Mouse (Mus musculus) kidney, adult 2 months (tissue): ENCODE measurements at regions not wholly inside any gene's neighbourhood (a gene's known extent, or its start where the extent isn't known, plus 50 kb on each side); places are given as distances from the start of the nearest gene placed in this dataset.

Experiments
- DNase-seq: peaks from one replicate; pipeline ENCODE4 v3.0.0; 2021
- H3K27ac ChIP-seq: fragments of 200-500 bp; 2 replicates; pipeline ENCODE4 v1.5.1; 2012; ENCODE audit warnings: low read depth, low read length, control low read depth, inconsistent platforms; ENCODE audit not compliant: insufficient read depth
- H3K27me3 ChIP-seq: fragments of 200-500 bp; replicated peaks from 2 replicates; pipeline ENCODE4 v1.6.1; 2012; ENCODE audit warnings: mild to moderate bottlenecking, moderate library complexity, low read length, inconsistent platforms; ENCODE audit not compliant: control insufficient read depth, insufficient read depth
- H3K36me3 ChIP-seq: fragments of 200-500 bp; 2 replicates; pipeline ENCODE4 v1.6.1; 2012; ENCODE audit warnings: mild to moderate bottlenecking, moderate library complexity, low read length, inconsistent platforms; ENCODE audit not compliant: control insufficient read depth, insufficient read depth
- H3K4me1 ChIP-seq: fragments of 200-500 bp; 2 replicates; pipeline ENCODE4 v1.6.1; 2011; ENCODE audit warnings: low read length; ENCODE audit not compliant: control insufficient read depth, insufficient read depth
- H3K4me3 ChIP-seq: fragments of 200-500 bp; 2 replicates; pipeline ENCODE4 v1.5.1; 2011; ENCODE audit warnings: mild to moderate bottlenecking, low read depth, low read length, control low read depth; ENCODE audit not compliant: insufficient read depth
- CTCF ChIP-seq: fragments of 200-500 bp; conservative IDR thresholded peaks from 2 replicates; pipeline ENCODE4 v1.5.1; 2011; ENCODE audit warnings: low read depth, mild to moderate bottlenecking, control low read depth, low read length, moderate library complexity, mixed read lengths; ENCODE audit not compliant: insufficient read depth, insufficient read length
- POLR2A ChIP-seq: fragments of 200-500 bp; IDR thresholded peaks from one replicate; pipeline ENCODE4 v1.6.1; 2011; ENCODE audit warnings: low read depth, low read length, control low read depth
- WGBS: fragments of 180-500 bp; shearing (Covaris S2); methylation state at CpG from one replicate; pipeline ENCODE4 v1.1.7; 2018; 5-methylcytosine and 5-hydroxymethylcytosine counted together

DNA sequence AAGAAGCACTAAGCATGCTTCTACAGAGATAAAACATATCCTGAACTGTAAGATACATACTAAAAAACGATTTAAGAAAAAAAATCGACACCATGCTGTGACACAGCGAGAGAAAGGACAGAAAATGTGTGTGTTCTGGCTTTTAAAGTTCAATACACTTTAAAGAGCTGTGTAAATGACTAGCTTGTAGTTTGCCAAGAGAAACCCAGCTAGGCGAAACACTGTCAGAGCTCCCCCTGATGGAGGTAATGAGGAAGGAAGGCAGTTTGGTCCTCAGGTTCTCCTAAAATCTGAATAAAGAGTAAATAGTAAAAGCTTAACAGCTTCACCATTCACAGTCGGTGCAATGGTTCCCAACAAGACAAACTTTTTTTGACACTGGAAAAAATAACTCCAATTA lies 67.1 kb upstream of the Gabrg2 start:
- 7% methylated on average over 5 of the region's 5 CpGs for WGBS
- peak; percentile 31 for DNase-seq
- TF ChIP-seq CTCF (peak; percentile 47), POLR2A (no peak)
- H3K27ac ChIP-seq: no peak overlapping the region
- H3K27me3 ChIP-seq: no peaks in the 10 kb centered on the region
- no peaks in the 10 kb centered on the region for H3K4me1 ChIP-seq
- no peaks in the 10 kb centered on the region for H3K36me3 ChIP-seq
- H3K4me3 ChIP-seq: no peak overlapping the region

DNA sequence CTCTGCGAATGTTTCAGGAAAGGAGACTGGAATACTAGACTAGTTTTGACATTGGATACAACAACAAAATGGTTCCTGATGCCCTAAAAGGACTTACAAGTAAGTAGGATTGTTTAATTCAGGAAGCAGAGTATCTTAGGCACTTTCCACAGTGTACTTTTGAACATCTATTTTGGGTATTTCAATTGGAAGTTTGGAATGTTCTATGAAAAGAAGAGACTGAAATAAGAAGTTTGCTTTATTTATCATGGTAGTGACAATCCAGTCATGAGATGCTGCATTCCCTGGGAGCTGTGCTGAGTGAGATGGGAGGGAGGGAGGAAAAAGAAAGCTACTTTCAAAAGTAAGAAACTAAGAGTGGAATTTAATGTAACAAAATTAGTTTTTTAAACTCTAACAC lies 50.9 kb upstream of the Gabrg2 start:
- Histone ChIP-seq H3K4me3 (no peak overlapping the region), H3K36me3 (no peaks in the 10 kb centered on the region), H3K27ac (no peak overlapping the region), H3K27me3 (no peaks in the 10 kb centered on the region), H3K4me1 (no peaks in the 10 kb centered on the region)
- TF ChIP-seq POLR2A (no peak), CTCF (no peak)
- DNase-seq: no peak
- WGBS: 75% methylated on average over 1 of the region's 1 CpGs
